Mouse (Mus musculus) small intestine, adult 2 months (tissue): ENCODE results near the gene Ptpn13.

ENCODE experiments used
- CTCF ChIP-seq: fragments of 200-500 bp; IDR thresholded peaks from 2 replicates; pipeline ENCODE4 v1.5.1; 2012; ENCODE audit warnings: low read depth, mild to moderate bottlenecking, control low read depth, inconsistent platforms, low read length, moderate library complexity, mixed read lengths; ENCODE audit not compliant: insufficient replicate concordance, insufficient read length; ENCODE audit errors: extremely low read depth
- POLR2A ChIP-seq: fragments of 200-500 bp; IDR thresholded peaks from 2 replicates; pipeline ENCODE4 v1.6.1; 2012; ENCODE audit warnings: low read depth, mild to moderate bottlenecking, control low read depth, inconsistent platforms, low read length, moderate library complexity

- TF ChIP-seq CTCF (no peak), POLR2A (no peak)
Measured at GRCm38 (mm10) chr5:103491788-103492187, 66.8 kb downstream of the Ptpn13 start.
